Mouse (Mus musculus): Measurements from ENCODE around the gene Tmem123. TPM values are rescaled to one million over a fixed set of nuclear protein-coding genes. Genes with fewer than 3 reads are reported as not detected.

Tmem123 gene
- total RNA-seq (2021): 100 to 1,000 TPM in 1 of 2 experiments, 10 to 100 TPM in 1; 94.1 to 102 TPM
- long read RNA-seq, experiment 1, transcript Tmem123-201 (5 exons, 2,907 nt): major isoform, 63 of 70 reads
- long read RNA-seq, experiment 1, partial matches to known transcripts: 3 of 70 reads
- long read RNA-seq, experiment 1, other reads (novel, unspliced or antisense): 4 of 70 reads
- long read RNA-seq, experiment 2, transcript Tmem123-201 (5 exons, 2,907 nt): major isoform, 115 of 146 reads
- long read RNA-seq, experiment 2, partial matches to known transcripts: 14 of 146 reads
- long read RNA-seq, experiment 2, other reads (novel, unspliced or antisense): 17 of 146 reads

- peak; percentile 93 to 99 for DNase-seq (ENCODE audit: low spot score in 2 of 2)
Measured at GRCm38 (mm10) chr9:7763614-7764300, at the start of gene Tmem123. Gene Tmem123, plus strand, starts transcription at chr9:7764041.

DNA sequence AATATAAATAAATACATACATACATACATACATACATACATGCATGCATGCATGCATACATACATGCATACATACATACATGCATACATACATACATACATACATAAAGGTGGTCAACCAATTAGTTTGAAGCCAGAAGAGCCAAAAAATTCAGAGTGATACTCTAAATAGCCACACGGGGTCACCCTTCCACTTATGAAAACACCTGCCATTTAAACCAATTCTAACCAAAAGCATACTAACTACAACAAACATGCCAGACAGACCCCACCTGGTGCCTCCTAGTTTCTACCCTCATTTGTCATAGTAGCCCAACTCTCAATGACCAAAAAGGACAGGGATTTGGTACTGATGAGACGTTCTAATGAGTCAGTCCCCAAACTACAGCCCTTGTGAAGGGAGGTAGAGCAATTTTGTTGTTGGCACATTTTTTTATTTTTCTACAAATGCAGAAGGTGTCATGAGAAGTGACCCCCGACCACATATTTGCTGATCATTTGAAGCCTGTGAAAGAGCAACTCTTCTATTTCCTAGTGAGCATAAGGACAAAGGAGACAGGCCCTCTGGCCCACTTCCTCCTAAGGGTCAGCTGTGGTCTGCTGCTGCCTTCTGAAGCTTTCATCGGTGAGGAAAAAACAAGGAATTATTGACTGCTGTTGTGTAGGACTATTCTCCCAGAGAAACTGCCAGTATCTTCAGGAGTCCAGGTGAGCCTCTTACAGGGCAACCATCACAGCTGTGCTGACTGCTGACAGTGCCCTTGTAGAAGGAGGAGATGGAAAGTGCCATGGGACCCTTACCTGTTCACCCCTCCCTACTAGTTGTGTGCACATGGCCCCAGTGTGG, 49.6 kb upstream of the Tmem123 start:
- no peak for DNase-seq (ENCODE audit: low spot score in 2 of 2)

DNA sequence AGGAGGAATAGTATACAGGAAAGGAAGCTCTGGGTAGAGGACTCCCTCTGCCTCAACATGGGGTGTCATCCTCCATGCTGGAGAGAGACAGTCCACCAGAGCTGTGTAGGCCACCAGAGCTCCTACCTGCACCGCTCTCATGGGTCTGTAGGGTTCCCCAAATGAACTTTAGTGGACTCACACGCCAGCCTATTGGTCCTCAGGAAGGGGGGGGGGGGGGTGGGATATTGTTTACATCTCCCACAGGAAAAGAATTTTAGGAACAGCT, 49.0 kb upstream of the Tmem123 start:
- DNase-seq (ENCODE audit: low spot score in 2 of 2): no peak

DNA sequence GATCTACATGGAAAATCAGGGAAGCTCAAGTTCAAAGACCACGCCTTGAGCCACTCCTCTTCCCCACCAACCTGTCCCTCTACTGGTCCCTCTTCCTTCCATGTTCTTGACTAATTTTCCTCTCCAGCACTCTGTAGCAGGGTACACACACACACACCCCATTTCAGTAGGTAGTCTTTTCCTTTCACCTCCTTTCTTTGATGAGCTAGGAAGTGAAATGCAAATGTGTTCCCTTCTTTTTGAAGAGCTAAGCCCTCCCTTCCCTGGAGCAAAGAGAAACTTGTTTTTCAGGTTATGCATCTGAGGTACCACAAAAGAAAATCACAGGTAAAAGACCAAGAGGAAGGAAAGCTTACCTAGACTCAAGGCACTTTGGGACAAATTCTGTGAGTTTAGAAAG, 42.3 kb upstream of the Tmem123 start:
- DNase-seq (ENCODE audit: low spot score in 2 of 2): no peak

DNA sequence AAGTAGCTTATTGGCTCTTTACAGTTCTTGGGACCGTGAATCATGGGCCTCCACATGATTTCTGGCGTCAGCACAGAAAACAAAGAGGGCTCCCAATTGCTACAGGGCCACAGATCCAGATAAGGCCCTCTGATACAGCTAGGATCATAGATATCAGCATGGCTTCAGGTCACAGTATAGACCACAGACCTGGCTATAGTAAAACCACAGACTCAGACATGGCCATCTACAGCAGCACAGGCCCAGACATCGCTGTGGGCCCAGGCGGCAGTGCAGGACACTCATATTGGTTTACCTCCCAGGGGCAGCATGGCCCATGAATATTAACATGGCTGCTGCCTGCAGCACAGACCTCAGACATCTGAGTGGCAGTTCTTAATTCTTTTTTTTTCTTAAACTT, 34.8 kb upstream of the Tmem123 start:
- no peak for DNase-seq (ENCODE audit: low spot score in 2 of 2)

DNA sequence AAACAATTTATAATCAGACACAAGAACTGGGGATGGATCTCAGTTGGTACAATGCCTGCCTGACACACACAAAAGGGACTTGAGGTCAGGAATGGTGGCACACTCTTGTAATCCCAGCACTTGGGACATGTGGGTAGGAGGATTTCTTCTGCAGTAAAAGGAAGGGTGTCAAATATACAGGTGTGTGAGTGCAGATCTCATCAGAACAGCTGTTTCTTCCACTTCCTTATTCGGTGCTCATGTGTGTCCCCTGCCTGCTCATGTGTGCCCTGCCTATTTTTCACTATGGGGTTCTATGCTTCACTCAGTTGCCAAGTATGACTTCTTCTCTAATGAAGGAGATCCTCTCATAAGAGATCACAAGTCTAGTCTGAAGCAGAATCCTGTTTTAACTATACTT, 21.1 kb upstream of the Tmem123 start:
- no peak for DNase-seq (ENCODE audit: low spot score in 2 of 2)

DNA sequence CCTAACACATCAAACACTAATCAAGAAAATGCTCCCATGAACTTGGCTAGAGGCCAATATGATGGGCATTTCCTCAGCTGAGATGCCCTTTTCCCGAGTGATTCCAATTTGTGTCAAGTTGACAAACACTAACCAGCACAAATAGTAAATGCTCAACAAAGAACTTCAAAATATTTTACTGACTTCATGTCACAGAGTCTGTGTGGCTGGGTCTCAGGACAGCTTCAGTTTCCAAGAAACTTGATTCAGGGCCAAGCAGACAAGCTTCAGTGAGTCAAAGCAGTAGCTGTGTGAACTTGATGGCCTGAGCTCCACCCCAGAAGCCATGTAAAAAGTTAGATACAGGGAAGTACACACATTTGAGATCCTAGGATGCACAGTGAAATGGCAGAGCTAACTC, 19.7 kb upstream of the Tmem123 start:
- no peak for DNase-seq (ENCODE audit: low spot score in 2 of 2)

DNA sequence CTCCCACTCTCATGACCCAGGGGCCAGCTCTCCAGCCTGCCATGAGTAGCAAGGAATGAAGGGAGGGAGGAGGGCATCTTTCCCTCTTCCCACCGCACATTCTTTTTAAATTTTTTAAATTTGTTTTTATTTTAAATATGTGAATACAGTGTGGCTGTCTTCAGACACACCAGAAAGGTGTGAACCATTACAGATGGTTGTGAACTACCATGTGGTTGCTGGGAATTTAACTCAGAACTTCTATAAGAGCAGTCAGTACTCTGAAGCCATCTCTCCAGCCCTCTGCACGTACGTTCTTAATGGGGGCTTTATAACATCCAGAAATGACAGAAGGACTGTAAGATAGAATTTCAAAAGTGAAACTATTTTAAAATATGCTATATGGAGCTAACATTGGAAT, 15.0 kb upstream of the Tmem123 start:
- DNase-seq (ENCODE audit: low spot score in 2 of 2): no peak

- peak in 1 of 2 experiments; percentile 25 for DNase-seq (ENCODE audit: low spot score in 2 of 2)
Measured at GRCm38 (mm10) chr9:7749537-7749936, 14.3 kb upstream of the Tmem123 start.

DNA sequence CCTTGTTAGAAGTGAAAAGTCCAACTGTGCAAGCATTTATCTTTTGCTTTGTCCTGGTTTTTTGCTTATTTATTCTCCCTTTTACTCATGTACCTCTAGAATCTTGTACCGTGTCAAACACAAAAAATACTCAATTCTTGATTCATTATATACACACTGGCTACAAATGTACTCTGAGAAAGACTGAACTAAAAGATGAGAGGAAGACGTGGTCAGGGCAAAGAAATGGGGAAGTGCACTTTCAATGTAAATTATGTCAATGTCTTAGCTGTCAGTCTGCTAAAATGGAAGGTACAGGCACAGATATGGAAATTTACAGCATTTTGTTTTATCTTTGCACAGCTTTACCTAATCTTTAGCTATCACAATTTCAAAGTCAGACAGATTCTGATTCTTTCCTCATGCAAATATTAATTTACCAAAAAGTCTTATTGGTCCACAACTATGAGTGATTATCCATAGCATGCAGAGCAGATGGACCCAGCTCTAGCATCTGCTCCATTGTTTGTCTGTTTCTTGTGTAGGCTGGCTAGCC, 7.9 kb upstream of the Tmem123 start:
- no peak for DNase-seq (ENCODE audit: low spot score in 2 of 2)

DNA sequence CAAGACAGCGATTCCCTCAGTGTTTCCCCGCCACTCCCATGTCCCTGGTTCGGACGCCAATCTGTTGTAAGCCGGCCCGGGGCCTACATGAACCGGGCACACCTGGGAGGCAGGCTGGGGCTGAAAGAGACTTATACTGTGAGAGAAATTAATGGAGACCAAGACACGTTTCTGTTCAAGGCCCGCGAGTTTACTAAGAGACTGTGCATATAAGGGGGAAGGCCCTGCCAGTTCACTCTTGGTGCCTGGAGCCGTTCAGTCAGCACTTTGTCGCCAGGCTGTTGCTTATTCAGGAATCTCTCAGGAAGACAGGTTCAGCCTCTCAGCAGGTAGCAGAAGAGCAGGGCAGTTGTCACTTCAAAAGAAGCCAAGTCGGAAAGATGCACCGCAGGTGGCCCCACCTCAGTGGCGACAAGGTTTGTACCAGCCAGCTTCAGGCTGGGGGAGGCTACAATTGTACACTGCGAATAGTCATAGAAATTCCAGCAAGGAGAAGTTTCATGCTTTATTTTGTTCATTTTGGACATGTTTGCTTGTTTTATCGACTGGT, 1.9 kb upstream of the Tmem123 start:
- no peak for DNase-seq (ENCODE audit: low spot score in 2 of 2)

DNA sequence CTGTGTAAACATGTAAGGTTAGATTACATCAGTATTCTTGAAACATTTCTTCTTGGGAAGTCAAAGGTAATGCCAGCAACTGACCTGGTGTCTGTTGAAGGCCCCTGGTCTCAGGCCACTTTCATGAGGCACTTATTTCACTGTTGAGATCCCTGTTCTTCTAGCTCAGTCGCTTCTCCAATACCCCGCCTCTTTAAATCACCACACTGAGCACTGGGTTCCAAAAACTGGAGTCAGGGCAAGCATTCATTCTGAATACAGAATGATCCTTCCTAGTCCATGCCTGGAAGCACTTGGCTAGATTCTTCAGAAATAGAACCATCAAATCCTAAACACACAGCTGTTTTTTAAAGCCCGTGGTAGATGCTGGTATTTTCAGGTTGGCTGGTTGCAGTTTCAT, 1.1 kb upstream of the Tmem123 start:
- no peak for DNase-seq (ENCODE audit: low spot score in 2 of 2)

DNA sequence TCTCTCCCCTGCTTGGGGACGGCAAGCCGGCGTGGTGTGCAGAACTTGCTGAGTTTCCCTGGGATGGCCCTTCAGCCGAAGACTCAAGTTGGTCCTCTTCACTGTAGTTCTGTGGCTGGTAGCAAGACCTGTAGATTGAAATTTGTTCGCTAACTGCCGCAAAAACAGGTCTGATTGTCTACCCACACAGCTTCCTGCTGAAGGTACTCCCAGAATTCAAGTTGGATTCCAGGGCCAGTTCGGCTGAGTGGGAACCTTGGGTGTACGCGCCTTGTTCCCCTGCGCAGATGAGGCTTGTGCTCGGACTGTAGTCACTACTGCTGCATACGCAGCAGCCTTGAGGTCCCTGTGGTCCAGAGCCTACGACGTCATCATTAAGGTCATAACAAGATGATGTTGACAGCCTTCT, 626 bp downstream of the Tmem123 start:
- DNase-seq (ENCODE audit: low spot score in 2 of 2): no peak

DNA sequence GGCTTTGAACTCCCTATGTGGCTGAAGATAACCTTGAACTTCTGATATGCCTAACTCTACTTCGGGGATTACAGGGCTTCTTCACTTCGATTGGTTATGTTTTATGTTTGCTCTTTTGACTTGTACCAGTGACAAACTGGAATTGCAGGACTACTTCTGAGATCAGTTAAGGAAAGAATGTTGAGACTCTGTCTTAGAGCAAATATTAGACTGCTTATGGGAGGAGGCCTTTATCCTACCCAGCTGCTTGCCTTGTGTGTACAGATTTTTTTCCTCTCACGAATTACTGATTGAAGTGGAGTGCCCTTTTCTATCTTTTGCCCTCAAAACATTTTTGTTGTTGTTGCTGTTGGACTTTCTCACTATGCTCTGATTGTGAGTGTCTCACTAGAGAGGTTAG, 1.4 kb downstream of the Tmem123 start:
- DNase-seq (ENCODE audit: low spot score in 2 of 2): no peak

- no peak for DNase-seq (ENCODE audit: low spot score in 2 of 2)
Measured at GRCm38 (mm10) chr9:7766582-7766981, 2.7 kb downstream of the Tmem123 start.

- no peak for DNase-seq (ENCODE audit: low spot score in 2 of 2)
Measured at GRCm38 (mm10) chr9:7767526-7767925, 3.7 kb downstream of the Tmem123 start.

- no peak for DNase-seq (ENCODE audit: low spot score in 2 of 2)
Measured at GRCm38 (mm10) chr9:7769081-7769480, 5.2 kb downstream of the Tmem123 start.

GRCm38 (mm10) chr9:7769491-7769890, 5.7 kb downstream of the Tmem123 start:
- DNase-seq (ENCODE audit: low spot score in 2 of 2): no peak

DNA sequence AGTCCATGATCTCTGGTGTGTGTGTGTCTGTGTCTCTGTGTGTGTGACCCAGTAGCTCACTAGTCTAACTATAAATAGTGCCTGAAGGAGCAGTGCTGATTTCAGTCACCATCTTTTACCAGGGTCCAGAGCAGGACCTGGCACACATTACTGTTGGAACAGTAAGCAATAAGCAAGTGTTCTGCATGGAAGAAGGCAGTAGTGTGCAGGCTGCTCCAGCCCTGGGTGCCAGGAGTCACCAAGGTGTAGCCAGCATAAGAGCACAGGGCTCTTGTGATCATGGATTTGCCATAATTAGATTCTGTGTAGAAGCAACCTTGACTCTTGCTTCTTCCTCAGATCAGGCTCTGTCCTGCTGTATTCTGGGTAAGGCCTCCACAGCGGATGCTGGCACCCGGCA, 8.5 kb downstream of the Tmem123 start:
- no peak for DNase-seq (ENCODE audit: low spot score in 2 of 2)

- no peak for DNase-seq (ENCODE audit: low spot score in 2 of 2)
Measured at GRCm38 (mm10) chr9:7772773-7773454, 9.1 kb downstream of the Tmem123 start.

GRCm38 (mm10) chr9:7773686-7774085, 9.8 kb downstream of the Tmem123 start:
- DNase-seq (ENCODE audit: low spot score in 2 of 2): no peak
